Mouse (Mus musculus): ENCODE data around the gene Bach2. TPM values are rescaled to one million over a fixed set of nuclear protein-coding genes. Genes with fewer than 3 reads are reported as not detected.

Bach2 gene
- total RNA-seq, 2 experiments from 2014 or later: 92.7 to 105 TPM

DNA sequence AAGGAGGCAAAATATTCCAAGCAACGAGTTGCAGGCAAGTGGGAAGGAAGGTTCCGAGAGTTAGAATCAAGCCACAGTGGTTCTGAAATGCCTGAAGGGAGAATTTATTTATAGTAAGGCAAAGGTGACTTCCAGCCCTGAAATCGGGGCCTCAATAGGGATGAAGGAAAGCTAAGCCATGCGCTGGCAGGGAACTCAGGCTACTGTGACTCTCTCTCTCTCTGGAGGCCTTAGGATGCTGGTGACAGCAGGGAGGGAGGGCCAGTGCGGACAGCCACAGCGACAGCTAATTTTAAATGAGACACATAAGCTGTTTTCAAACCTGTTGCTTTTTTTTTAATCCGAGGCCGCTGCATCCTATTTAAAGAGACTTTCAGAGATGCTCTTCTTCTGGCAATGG lies 270.4 kb downstream of the Bach2 start:
- intact Hi-C loops (cut with DNase I): no loop called here
- DNase-seq: peak; percentile 26

DNA sequence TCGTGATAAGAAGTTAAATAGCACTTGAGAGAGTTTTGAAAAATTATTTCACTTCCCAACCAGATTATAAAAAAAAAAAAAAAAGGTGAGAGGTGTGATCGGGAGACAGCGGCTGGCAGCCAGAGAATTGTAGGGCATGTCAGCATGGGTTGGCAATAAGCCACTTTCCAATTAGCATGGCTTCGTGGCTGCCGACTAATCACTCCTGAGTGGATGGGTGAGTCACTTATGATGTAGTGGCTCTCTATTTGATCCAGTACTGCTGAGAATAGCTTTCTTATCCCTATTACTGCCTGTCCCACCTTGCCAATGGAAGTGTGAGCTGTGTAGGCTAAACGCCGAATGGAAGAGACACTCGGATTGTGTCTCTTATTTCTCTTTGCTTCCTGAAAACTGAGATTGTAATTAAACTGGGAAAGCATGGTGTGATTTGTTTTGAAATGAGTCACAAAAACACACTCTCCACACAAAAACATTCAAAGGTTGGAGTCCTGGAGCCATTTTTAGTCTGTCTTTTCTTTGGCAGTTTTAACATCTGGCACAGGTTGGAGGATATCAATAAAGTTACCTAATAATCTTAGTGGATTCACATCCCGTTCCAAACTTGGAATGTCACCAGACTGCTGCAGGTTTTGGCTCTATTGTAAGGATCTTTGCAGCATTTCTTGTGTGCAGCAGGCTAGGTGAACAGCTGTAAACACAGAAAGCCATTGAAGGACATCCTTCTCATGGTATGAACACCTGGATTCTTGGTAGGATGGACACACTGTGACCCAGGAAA lies 271.4 kb downstream of the Bach2 start:
- intact Hi-C loops (cut with DNase I): no loop called here
- peak; percentile 63 for DNase-seq

DNA sequence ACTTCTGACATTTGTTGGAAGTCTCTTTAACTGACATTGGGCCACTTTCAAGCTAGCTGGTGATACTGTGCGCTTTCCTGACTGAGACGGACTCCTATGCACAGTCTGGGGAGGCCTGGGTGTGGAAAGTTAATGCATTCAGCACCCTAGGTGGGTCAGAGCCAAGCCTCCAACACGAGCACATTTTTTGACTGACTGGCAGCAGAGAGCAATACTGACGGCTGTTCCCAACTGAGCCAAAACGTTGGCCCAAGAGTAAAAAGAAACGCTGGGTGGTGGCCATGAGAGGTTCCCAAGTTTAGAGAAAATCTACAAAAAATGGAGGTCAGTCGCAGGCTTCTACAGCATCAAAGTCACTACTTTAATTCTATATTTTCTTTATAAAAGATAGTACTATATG lies 272.3 kb downstream of the Bach2 start:
- DNase-seq: no peak
- intact Hi-C loops (cut with DNase I): no loop called here

DNA sequence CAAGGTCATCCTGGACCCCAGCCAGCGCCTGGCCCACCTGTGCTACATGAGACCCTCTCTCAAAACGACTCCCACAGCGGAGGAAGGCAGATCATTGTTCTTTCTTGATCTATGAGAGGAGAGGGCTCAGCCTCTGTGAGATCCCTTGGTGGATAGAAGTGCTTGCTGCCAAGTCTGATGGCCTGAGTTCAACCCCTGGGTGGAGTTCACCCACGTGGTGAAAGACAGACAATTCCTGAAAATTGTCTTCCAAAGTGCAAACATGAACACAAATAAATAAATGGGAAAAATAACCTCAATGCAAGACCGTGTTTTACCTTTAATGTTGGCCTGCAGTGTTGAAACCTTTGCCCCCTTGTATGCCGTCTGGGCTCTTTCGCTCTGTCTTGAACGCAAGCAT lies 277.5 kb downstream of the Bach2 start:
- intact Hi-C loops (cut with DNase I): no loop called here
- no peak for DNase-seq

DNA sequence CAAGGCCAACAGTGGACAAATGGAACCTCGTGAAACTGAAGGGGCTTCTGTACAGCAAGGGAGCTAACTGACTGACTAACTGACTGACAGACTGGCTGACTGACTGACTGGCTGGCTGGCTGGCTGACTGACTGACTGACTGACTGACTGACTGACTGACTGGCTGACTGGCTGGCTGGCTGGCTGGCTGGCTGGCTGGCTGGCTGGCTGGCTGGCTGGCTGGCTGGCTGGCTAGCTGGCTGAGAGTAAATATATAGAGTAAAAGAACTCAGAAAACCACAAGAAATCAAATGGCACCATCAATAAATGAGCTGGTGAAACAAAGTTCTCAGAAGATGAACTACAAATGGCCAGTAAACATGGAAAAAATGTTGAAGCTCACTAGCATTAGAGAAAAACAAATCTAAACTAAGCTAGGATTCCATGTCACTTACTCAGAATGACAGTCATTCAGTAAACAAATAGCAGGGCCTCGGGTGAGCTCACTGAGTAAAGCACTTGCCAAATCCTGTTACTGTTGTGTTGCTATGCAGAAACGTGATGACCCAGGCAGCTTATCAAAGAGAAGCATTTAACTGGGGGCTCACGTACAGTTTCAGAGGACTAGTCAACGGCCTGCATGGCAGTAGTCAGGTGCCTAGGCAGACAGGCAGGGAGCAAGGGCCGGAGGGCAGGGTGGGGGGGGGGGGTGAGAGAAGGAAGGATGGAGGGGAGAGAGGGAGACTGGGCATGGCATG lies 280.4 kb downstream of the Bach2 start:
- intact Hi-C loops (cut with DNase I): no loop called here
- no peak for DNase-seq

DNA sequence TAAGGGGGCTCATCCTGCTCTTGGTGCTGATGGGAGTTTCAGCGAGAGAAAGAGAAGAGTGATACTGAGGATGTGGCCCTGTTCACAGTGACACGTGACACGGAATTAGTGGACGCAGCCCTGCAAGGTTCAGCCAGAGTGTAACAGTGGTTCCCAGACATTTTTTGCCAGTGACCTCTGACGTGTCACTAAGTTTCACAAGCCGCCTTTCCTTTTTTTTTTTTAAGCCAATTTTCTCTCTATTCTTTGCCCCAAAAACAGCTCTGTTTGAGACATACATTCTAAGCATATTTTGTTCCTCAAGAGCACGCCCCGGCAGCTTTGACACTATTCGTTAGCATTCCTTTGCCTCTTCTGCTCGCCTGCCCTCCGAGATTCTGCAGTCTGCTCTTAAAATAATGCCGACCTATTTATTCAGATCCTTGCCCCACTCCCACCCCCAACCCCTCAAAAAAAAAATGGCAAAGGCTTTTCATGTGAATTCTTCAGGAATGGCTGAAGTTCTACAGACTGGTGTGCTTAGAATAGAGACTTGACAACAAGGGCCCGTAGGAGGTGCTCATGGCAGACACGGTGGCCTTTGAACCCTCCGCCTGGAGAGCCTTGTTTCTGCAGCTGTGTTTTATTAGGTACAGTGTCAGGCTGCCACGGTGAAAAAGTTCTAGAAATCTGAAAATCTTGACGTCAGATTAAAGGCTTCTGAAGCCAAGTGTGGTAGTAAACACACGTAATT lies 282.2 kb downstream of the Bach2 start:
- no peak for DNase-seq
- intact Hi-C loops (cut with DNase I): no loop called here

DNA sequence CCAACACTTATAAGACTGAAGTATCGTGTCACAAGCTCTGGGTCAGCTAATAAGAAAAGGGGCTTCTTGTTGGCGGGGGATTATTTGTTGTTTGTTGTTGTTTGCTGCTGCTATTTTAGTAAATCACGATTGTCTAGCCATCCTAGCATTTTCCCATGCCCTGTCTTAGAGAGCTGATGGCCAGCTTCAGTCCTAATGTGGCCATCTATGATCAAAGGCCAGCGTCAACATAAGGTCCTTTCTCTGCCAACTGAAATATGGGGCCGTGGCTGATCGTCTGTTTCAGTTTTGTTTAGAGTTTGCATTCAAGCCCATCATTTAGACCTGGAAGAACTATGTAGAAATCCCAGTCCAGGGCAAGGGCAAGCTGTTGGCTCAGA lies 282.7 kb downstream of the Bach2 start:
- intact Hi-C loops (cut with DNase I): no loop called here
- DNase-seq: no peak

DNA sequence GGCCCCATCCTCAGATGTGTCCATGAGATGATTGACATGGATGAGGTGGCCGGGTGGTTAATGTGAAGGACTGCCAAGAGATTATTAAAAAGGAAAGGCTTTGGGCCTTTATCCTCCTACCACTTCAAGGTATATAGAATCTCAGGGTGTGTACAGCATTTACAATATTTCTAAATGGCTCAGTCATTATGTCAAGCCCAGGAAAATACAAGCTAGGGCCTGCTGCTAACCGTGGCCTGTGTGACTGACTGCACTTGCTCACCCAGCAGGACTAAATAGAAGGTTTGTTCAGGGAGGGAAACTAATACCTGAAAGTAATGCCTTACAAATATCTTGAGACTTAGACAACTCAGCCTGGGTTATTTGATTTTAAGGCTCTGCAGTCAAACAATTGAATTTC lies 283.4 kb downstream of the Bach2 start:
- no peak for DNase-seq
- intact Hi-C loops (cut with DNase I): no loop called here

DNA sequence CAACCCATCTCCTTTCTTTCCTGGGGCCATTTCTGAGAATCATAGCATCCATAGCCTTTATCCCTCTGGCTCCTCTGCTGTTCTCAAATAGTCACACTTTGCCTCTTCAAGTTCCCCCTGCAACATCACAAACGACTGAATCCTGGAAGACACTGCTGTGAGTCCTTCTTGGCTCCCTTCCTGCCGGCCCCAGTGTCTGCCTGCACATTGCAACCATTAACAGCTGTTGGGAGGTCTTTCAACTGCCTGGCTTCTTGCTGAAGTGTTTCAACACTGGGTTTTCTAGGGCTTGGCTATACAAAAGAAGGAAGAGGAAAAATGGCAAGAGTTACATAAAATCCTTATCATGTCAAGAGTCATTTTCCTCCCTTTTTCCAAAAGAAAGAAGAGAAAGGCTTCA lies 285.7 kb downstream of the Bach2 start:
- DNase-seq: peak; percentile 36
- intact Hi-C loops (cut with DNase I): no loop called here

DNA sequence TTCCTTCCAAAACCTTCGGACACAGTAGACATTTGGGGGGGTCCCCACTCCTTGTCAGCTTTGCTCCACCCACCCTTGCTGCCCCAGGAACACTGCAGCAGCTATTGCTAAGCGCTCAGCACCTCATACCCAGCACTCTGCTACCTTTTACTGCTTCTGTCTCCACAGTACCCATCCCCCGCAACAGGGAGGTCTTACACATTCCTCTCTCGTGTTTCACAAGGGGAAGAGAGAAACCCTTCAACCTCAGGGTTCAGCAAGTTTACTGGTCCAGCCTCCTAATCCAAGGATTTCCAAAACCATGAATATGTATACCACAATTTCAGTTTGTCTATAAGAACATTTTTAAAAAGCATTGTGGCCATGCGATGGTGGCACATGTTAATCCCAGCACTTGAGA lies 286.4 kb downstream of the Bach2 start:
- DNase-seq: no peak
- intact Hi-C loops (cut with DNase I): no loop called here

DNA sequence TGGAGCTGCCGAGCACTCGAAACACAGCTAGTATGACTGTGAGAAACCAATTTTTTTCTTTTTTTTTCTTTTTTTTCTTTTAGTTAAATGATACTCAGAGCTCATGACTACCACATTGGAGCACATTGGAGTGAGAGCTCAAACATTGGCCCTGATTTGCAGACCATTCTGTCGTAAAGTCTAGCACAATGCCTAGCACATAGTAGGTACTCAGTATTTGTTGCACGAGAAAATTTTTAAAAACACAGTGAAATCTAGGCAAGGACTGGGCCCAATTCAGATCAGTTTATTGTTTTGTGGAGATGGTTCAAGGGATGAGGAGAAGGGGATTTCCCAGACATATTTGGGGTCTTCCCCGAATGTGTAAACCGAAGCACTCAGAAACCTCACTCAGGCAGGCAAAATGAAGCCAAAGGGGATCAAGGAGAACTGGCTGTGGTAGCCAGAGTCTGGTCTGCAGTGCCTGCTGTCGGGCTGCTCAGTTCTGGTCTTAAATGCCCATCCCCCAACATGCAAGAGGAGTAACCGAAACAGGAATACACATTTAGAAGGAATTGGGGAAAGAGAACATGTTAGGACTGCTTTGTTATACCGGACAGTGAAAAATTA lies 287.7 kb downstream of the Bach2 start:
- intact Hi-C loops (cut with DNase I): no loop called here
- no peak for DNase-seq

DNA sequence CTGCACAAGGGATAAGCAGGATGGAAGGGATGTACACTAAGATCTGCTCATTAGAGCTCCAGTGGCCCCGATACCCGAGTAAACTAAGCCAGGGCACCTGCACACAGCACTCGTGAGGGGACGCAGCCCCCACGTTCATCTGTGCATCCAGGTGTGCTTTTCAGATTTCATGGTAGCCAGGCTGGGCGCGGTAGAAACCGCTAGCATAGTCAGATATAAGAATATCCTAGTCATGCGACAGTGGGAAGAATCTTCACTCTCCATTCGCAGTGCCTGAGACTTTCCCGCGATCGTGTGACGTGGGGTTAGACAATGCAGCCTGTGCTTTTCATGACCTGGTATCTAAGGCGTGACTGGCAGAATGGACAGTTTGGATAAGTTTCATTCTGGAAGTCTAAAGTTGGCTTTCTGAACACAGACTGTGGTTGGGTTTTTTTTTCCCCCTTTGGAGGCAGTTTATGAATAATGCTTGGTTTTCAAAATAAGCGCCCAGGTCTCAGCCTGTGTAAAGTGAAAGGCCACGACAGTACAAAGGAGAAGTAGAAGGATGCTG lies 290.9 kb downstream of the Bach2 start:
- intact Hi-C loops (cut with DNase I): no loop called here
- DNase-seq: no peak

DNA sequence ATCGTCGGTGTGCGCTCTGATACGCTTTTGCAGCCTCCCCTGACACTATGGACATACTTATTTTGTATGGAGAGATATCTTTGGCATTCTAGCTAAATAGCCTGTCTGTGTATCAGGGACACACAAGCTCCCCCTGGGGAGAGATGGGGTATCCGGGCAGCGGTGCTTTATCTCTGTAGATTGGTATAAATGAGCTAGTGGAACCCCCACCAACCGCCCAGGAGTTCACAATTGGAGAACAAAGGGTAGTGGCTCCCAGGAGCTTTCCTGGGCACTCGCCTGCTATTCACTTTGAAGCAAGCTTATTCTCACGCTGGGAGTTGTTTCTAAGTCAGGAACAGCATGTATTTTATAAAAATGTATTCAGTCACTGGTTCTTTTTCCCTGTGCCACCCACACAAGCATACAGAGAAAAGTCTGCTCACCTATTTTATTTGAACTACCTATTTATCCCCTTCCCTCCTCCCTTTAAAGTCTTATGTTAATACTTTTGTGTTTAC lies 291.9 kb downstream of the Bach2 start:
- DNase-seq: no peak
- intact Hi-C loops (cut with DNase I): loop anchor here (10.0 kb wide), 2 partner anchors 96 to 286 kb away; no protein-coding TSS in a partner anchor

DNA sequence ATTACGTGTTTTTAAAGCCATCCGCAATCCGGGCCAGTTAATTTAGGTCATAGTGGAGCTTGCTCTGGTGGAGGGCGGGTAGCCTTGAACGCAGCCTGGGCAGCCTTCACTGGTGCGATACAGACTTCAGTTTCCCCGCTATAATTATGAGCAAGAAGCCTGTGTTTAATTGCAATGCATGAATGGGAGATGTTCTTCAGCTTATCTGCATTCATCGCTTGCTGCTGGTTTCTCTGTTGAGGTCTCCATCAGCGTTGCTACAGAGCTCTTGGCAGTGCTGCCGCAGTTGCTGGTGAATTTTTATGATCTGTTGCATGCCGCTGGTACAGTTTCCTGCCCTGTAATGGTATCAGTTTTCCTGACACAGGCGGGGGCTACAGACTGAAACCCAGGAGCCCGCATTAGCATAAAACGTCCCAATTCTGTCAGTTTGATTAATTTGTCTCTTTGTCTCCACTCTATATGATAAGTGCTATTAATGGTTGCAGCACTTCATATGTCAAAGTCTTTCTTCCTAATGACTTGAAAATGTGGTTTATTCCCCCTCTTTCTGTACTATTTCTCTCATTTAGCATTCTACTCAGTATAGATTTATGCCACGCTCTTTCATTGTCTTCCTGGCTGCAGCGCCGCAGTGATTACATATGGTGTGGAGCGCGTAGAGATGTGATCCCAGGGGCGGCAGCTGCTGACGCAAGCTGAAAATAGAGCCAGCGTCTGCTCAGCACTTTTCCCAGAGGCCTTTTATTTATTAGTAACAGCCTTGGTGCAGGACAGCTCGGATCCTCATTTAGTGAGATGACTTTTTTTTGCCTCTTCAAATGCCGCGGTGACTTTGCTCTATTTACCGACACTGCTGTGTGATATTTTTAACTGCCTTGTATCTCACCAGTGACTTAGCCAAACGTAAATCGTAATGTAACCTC lies 292.6 kb downstream of the Bach2 start:
- intact Hi-C loops (cut with DNase I): loop anchor here (10.0 kb wide), 2 partner anchors 96 to 286 kb away; no protein-coding TSS in a partner anchor
- peak; percentile 29 for DNase-seq

DNA sequence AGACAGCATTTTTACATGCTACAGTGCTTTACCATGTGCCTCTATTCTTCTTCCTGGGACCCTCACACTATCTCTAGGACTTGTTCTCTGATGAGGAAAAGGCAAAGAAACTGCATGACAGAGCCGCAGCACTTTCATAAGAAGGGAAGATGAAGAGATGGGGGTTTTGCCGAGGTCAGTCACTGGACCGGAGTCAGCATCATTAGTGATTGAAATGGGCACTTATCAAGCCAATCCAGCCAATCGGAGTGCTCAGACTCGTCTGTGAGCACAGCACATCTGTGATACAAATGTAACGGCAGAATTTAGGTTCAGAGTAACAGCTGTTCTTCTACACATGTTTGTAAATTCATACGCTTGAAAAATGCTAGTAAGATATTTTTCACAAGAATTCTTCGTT lies 293.5 kb downstream of the Bach2 start:
- no peak for DNase-seq
- intact Hi-C loops (cut with DNase I): loop anchor here (10.0 kb wide), 2 partner anchors 97 to 287 kb away; no protein-coding TSS in a partner anchor

DNA sequence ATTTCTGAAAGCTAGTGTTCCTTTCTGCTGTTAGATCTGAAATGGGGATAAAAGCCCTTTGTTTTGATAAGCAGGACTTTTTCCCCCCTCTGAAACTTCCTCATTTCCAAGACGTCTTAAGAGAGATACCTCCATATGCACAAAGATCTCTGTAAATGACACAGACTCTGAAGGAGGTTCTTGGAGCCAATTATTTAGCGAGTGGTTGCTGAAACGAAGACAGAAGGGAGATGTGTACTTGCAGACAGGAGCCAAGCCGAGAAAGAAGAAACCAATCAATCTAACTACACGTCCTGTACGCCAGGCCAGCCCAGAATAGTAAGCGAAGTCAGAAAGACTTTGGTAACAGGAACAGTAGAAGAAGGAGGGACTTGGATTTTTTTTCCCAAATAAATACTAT lies 295.1 kb downstream of the Bach2 start:
- no peak for DNase-seq
- intact Hi-C loops (cut with DNase I): loop anchor here (10.0 kb wide), 2 partner anchors 99 to 289 kb away; no protein-coding TSS in a partner anchor

DNA sequence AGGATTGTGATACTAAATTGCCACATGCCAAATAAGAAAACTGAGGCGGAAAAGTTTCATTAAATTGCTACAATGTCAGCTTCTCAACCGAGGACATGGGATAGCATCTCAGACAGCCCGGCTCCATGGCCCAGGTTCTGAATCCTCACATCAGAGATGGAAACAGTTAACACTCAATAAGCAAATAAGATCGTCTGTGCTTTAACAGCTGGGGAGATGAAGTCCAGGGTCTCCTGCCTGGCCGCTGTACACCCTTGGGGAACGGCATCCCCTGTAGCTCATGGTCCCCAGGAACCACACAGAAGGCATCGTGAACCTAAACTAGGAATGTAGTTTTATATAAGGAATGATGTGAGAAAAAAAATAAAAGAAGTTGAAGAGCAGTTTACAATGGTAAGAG lies 297.0 kb downstream of the Bach2 start:
- intact Hi-C loops (cut with DNase I): loop anchor here (10.0 kb wide), 2 partner anchors 101 to 291 kb away; no protein-coding TSS in a partner anchor
- DNase-seq: no peak

DNA sequence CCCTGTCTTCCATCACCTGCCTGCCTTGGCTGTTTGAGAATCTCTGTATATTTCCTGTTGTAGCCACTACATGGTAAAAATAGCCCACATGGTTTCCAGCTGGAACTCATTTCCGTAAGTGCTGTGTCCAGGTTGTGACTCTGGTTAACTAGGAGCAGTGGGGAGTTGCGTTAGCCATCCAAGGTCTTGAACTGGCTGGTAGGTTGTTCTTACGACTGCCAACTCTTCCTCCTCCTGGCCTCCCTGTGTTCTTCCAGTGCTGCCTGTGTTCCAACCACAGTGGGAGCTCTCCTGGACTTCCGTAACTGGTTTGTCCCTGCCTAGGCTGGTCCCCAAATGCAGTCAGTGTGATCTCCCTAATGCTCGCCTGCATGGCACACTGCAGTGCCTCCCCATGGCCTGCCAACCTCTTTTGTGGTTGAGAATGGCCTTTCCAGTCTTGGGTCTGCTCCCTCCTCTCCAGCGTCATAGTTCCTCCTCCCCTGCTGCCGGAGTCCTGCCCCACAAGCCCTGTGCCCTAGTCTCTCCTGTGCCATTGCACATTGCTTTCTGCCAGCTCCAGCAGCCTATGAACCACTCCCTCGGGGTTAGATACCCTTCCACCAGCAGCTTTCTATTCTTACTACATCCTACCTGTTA lies 298.4 kb downstream of the Bach2 start:
- DNase-seq: peak; percentile 21
- intact Hi-C loops (cut with DNase I): loop anchor here (10.0 kb wide), 2 partner anchors 102 to 292 kb away; no protein-coding TSS in a partner anchor

DNA sequence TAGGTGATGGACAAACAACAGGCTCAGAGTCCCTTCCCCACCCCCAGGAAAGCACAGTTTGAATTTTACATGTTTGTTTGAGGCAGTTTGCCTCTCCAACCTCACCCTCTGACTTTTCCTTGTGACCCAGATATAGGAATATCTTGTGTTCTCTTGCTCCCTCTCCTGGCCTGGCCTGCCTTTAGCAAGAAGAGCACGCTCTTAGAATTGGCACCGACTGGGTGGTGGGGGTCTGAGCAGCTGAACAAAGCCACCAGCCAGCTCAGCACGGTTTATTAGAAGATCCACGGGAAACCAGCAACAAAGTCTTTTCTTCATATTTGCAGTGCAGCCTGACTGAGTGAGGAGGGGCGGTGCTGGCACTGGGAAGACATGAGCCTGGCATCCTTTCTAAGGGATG lies 299.5 kb downstream of the Bach2 start:
- intact Hi-C loops (cut with DNase I): loop anchor here (10.0 kb wide), 2 partner anchors 103 to 293 kb away; no protein-coding TSS in a partner anchor
- DNase-seq: peak; percentile 93
